Mouse (Mus musculus): Measurements from ENCODE around the gene Pnck. TPM values are rescaled to one million over a fixed set of nuclear protein-coding genes. Genes with fewer than 3 reads are reported as not detected.
A peak's percentile ranks its signal among the peaks of the same experiment; 100 is the strongest.

Gene Pnck
- polyA plus RNA-seq, 2 experiments, result 0.89 to 0.96 TPM

- peaks cover 22% of the 10 kb centered on the region for H3K27me3 ChIP-seq (ENCODE audit: control insufficient read depth, insufficient read depth, low read length)
- H3K4me1 ChIP-seq (replicated peaks; ENCODE audit: control insufficient read depth in 2 of 2, insufficient read depth in 2 of 2, low read length in 1 of 2), result no peaks in the 10 kb centered on the region; a peak in 1 of 4 replicates
- ATAC-seq (ENCODE audit: insufficient read depth) (peak; percentile 51; the same call in 1 of the 2 replicates), DNase-seq (ENCODE audit: low read depth in 3 of 3, low spot score in 3 of 3) (no peak)
- H3K4me3 ChIP-seq (ENCODE audit: insufficient read depth in 1 of 2, low read depth in 2 of 2, low read length in 2 of 2), result peak within 1 kb of the TSS; percentile 37 to 49
- H3K4me2 ChIP-seq (ENCODE audit: low read depth), result peak within 1 kb of the TSS; percentile 59
- H3K9ac ChIP-seq (replicated peaks), result 0 out of 2 replicates have a peak within 1 kb of the TSS, but pooled peaks have one; percentile 34
- no peak for TF ChIP-seq CTCF (IDR thresholded peaks at IDR 0.05; ENCODE audit: low read depth)
- no peak for TF ChIP-seq EP300 (IDR thresholded peaks at IDR 0.05; ENCODE audit: low read depth)
- H3K9me3 ChIP-seq (ENCODE audit: control insufficient read depth, low read length), result no peaks in the 10 kb centered on the region
- H3K27ac ChIP-seq, result no peak within 1 kb of the TSS
- H3K36me3 ChIP-seq (replicated peaks; ENCODE audit: control insufficient read depth, insufficient read depth, low read depth), result no peaks in the 10 kb centered on the region
- 10% methylated on average over 55 of the region's 72 CpGs for WGBS (ENCODE audit: insufficient replicate concordance)
These were observed 13.1 kb upstream of the Pnck start, which contains the start of gene Slc6a8 for GRCm38 (mm10) chrX:73672879-73673618. Gene Slc6a8 (plus strand): TSS chrX:73673150.

DNA sequence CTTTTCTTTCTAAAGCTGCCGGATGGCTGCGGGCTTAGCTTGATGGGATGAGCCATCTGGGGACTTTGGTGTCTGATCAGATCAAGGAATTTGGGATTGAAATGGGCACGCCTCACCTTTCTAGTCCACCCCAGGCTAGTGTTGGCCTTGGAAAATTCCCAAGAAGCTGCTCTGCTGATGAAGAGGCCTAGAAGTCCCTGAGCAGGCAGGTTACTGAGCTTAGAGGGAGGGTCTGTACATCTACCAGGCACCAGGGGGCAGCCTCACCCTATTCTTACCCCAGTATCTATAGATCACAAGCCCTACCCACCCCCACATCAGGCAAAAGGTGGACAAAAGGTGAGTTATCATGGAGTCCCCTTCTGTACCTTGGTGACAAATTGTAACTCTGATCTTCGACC is 12.1 kb upstream of the Pnck start:
- Histone ChIP-seq H3K9me3 (ENCODE audit: control insufficient read depth, low read length) (no peaks in the 10 kb centered on the region), H3K4me1 (replicated peaks; ENCODE audit: control insufficient read depth in 2 of 2, insufficient read depth in 2 of 2, low read length in 1 of 2) (no peaks in the 10 kb centered on the region; a peak in 1 of 4 replicates), H3K36me3 (replicated peaks; ENCODE audit: control insufficient read depth, insufficient read depth, low read depth) (no peaks in the 10 kb centered on the region), H3K27ac (no peak overlapping the region), H3K4me2 (ENCODE audit: low read depth) (no peak overlapping the region), H3K27me3 (ENCODE audit: control insufficient read depth, insufficient read depth, low read length) (peaks cover 22% of the 10 kb centered on the region), H3K9ac (replicated peaks) (no peak overlapping the region), H3K4me3 (ENCODE audit: insufficient read depth in 1 of 2, low read depth in 2 of 2, low read length in 2 of 2) (no peak overlapping the region)
- ATAC-seq (ENCODE audit: insufficient read depth) (no peak), DNase-seq (ENCODE audit: low read depth in 3 of 3, low spot score in 3 of 3) (no peak)
- TF ChIP-seq CTCF (IDR thresholded peaks at IDR 0.05; ENCODE audit: low read depth), result peak; percentile 60
- TF ChIP-seq EP300 (IDR thresholded peaks at IDR 0.05; ENCODE audit: low read depth), result no peak
- 56% methylated on average over 4 of the region's 4 CpGs for WGBS (ENCODE audit: insufficient replicate concordance)

DNA sequence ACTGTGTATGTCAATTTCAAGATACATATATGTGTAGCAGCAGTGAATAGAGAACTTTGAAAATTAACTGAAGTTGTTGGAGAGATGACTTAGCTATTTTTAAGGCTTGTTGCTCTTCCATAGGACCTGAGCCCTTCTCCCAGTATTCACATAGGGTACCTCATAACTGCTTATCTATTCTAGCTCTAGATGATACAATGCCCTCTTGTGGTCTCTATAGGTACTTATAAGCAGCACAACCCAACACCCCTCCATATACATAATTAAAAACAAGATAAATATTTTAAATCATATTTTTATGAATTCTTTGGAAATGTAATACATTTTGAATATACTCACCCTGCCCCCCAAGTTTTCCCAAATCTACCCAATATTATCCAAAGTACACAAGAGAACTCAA is 3.2 kb upstream of the Pnck start:
- peak; percentile 28; the same call in 1 of the 2 replicates for TF ChIP-seq CTCF (IDR thresholded peaks at IDR 0.05; ENCODE audit: low read depth)
- TF ChIP-seq EP300 (IDR thresholded peaks at IDR 0.05; ENCODE audit: low read depth), result no peak
- no peaks in the 10 kb centered on the region for H3K4me1 ChIP-seq (replicated peaks; ENCODE audit: control insufficient read depth in 2 of 2, insufficient read depth in 2 of 2, low read length in 1 of 2)
- no peaks in the 10 kb centered on the region for H3K9me3 ChIP-seq (ENCODE audit: control insufficient read depth, low read length)
- DNase-seq (ENCODE audit: low read depth in 3 of 3, low spot score in 3 of 3) (no peak), ATAC-seq (ENCODE audit: insufficient read depth) (no peak)
- no peak overlapping the region for H3K4me3 ChIP-seq (ENCODE audit: insufficient read depth in 1 of 2, low read depth in 2 of 2, low read length in 2 of 2)
- H3K27ac ChIP-seq, result no peak overlapping the region
- H3K36me3 ChIP-seq (replicated peaks; ENCODE audit: control insufficient read depth, insufficient read depth, low read depth), result no peaks in the 10 kb centered on the region
- H3K9ac ChIP-seq (replicated peaks), result no peak overlapping the region
- no peaks in the 10 kb centered on the region; the same call in 1 of the 2 replicates for H3K27me3 ChIP-seq (ENCODE audit: control insufficient read depth, insufficient read depth, low read length)
- no peak overlapping the region for H3K4me2 ChIP-seq (ENCODE audit: low read depth)

DNA sequence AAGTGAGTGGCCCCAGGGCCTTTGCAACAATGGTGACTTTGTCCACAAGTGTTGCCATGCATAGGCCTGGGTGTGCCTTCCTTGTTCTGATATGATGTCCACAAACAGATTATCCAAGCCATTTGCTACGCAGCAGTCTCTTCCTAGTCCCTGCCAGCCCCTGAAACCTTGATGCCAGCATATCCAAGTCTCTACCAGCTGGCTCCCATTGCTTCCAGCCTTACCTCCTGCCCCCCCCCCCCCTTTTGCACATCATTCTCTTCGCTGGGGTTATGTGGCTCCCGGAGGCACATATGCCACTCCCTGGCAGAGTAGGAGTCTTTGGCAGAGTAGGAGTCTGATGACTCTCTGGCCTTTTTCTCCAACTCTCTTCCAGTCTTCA is 358 bp upstream of the Pnck start:
- no peak for ATAC-seq (ENCODE audit: insufficient read depth)
- Histone ChIP-seq H3K4me2 (ENCODE audit: low read depth) (peak overlapping the region; percentile 57), H3K4me1 (replicated peaks; ENCODE audit: control insufficient read depth in 2 of 2, insufficient read depth in 2 of 2, low read length in 1 of 2) (no peaks in the 10 kb centered on the region), H3K9ac (replicated peaks) (no peak overlapping the region), H3K4me3 (ENCODE audit: insufficient read depth in 1 of 2, low read depth in 2 of 2, low read length in 2 of 2) (peak overlapping the region; percentile 21 to 28; a peak in 1 of 4 replicates), H3K27me3 (ENCODE audit: control insufficient read depth, insufficient read depth, low read length) (no peaks in the 10 kb centered on the region; the same call in 1 of the 2 replicates), H3K36me3 (replicated peaks; ENCODE audit: control insufficient read depth, insufficient read depth, low read depth) (no peaks in the 10 kb centered on the region), H3K27ac (no peak overlapping the region), H3K9me3 (ENCODE audit: control insufficient read depth, low read length) (no peaks in the 10 kb centered on the region)
- no peak for TF ChIP-seq EP300 (IDR thresholded peaks at IDR 0.05; ENCODE audit: low read depth)
- no peak for DNase-seq (ENCODE audit: low read depth in 3 of 3, low spot score in 3 of 3)
- WGBS (ENCODE audit: insufficient replicate concordance), result 43% methylated on average over 3 of the region's 3 CpGs

- no peaks in the 10 kb centered on the region for H3K36me3 ChIP-seq (replicated peaks; ENCODE audit: control insufficient read depth, insufficient read depth, low read depth)
- H3K4me1 ChIP-seq (replicated peaks; ENCODE audit: control insufficient read depth in 2 of 2, insufficient read depth in 2 of 2, low read length in 1 of 2), result no peaks in the 10 kb centered on the region; a peak in 1 of 4 replicates
- H3K4me3 ChIP-seq (ENCODE audit: insufficient read depth in 1 of 2, low read depth in 2 of 2, low read length in 2 of 2), result no peak overlapping the region
- TF ChIP-seq EP300 (IDR thresholded peaks at IDR 0.05; ENCODE audit: low read depth) (no peak), CTCF (IDR thresholded peaks at IDR 0.05; ENCODE audit: low read depth) (no peak)
- H3K27ac ChIP-seq, result no peak overlapping the region
- DNase-seq (ENCODE audit: low read depth in 3 of 3, low spot score in 3 of 3), result no peak
- no peak overlapping the region for H3K4me2 ChIP-seq (ENCODE audit: low read depth)
- 57% methylated on average over 13 of the region's 13 CpGs for WGBS (ENCODE audit: insufficient replicate concordance)
- no peaks in the 10 kb centered on the region; the same call in 1 of the 2 replicates for H3K27me3 ChIP-seq (ENCODE audit: control insufficient read depth, insufficient read depth, low read length)
- no peaks in the 10 kb centered on the region for H3K9me3 ChIP-seq (ENCODE audit: control insufficient read depth, low read length)
- no peak for ATAC-seq (ENCODE audit: insufficient read depth)
- H3K9ac ChIP-seq (replicated peaks), result no peak overlapping the region
These were observed 862 bp downstream of the Pnck start for GRCm38 (mm10) chrX:73658936-73659574.

Data from liver, embryonic 14.5 days (tissue).